Mouse (Mus musculus) forebrain, embryonic 16.5 days (tissue): ENCODE results near the gene Crebbp. TPM values are rescaled to one million over a fixed set of nuclear protein-coding genes. Genes with fewer than 3 reads are reported as not detected.

Source experiments
- ATAC-seq: fragments of 200-750 bp; cut with Nextera tagmentation; 2 replicates; pipeline ENCODE4 v1.8.0; 2017; ENCODE audit warnings: mild to moderate bottlenecking, moderate library complexity
- H3K27ac ChIP-seq: fragments of 300-500 bp; sonication (generic); 2 replicates; pipeline ENCODE4 v1.5.1; 2014; ENCODE audit warnings: low read length, control low read depth
- H3K27me3 ChIP-seq: fragments of 300-500 bp; sonication (generic); replicated peaks from 2 replicates; pipeline ENCODE4 v1.6.1; 2014; ENCODE audit warnings: low read length; ENCODE audit not compliant: control insufficient read depth, insufficient read depth
- H3K36me3 ChIP-seq: fragments of 300-500 bp; sonication (generic); 2 replicates; pipeline ENCODE4 v1.6.1; 2014; ENCODE audit not compliant: control insufficient read depth, insufficient read depth
- H3K4me1 ChIP-seq: fragments of 300-500 bp; sonication (generic); replicated peaks from 2 replicates; pipeline ENCODE4 v1.6.1; 2014; ENCODE audit warnings: low read length; ENCODE audit not compliant: control insufficient read depth, insufficient read depth
- H3K4me2 ChIP-seq: fragments of 300-500 bp; sonication (generic); 2 replicates; pipeline ENCODE4 v1.6.1; 2014; ENCODE audit warnings: mild to moderate bottlenecking, low read length, control low read depth
- H3K4me3 ChIP-seq: fragments of 300-500 bp; sonication (generic); replicated peaks from 2 replicates; pipeline ENCODE4 v1.5.1; 2014; ENCODE audit warnings: mild to moderate bottlenecking, low read length, control low read depth
- H3K9ac ChIP-seq: fragments of 300-500 bp; sonication (generic); replicated peaks from 2 replicates; pipeline ENCODE4 v1.6.1; 2014; ENCODE audit warnings: low read depth, low read length, control low read depth
- H3K9me3 ChIP-seq: fragments of 300-500 bp; sonication (generic); 2 replicates; pipeline ENCODE4 v1.6.1; 2016; ENCODE audit warnings: low read length; ENCODE audit not compliant: control insufficient read depth
- WGBS: fragments of 180-500 bp; shearing (Covaris S2); extraction: QIAGEN DNeasy Blood & Tissue Kit; methylation state at CpG from one replicate; pipeline ENCODE4 v1.1.7; 2014; 5-methylcytosine and 5-hydroxymethylcytosine counted together
- polyA plus RNA-seq: library from polyadenylated mRNA; unstranded; fragments of >200 nt; fragmentation: Nextera tagmentation; extraction: Ambion mirVana; gene quantifications from 2 replicates; pipeline ENCODE4 v1.2.1, GENCODE M21; 2015

Gene Crebbp
- polyA plus RNA-seq, 1 experiment from 2014 or later: 47.4 TPM

DNA sequence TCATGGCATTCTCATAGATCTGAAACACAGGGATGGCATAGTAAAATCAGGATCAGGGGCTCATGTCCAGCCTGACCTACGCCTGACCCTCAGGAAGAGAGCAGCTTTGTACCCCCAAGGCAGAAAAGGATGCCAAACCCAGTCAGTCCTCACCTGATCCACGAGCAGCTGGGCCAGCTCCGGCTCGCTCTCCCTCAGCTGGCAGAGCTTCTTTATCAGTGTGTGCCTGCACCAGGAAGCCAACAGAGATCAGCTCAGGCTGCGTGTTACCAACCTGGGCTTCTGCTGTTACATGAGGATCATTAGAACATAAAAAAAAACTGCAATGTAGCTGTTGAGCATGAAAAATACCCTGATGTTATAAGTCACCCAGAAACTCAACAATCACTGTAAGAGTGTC, 173.6 kb downstream of the Crebbp start:
- Histone ChIP-seq H3K4me3 (no peak overlapping the region), H3K9ac (no peak overlapping the region), H3K4me1 (no peaks in the 10 kb centered on the region), H3K9me3 (no peaks in the 10 kb centered on the region), H3K4me2 (no peak overlapping the region), H3K27ac (no peak overlapping the region), H3K27me3 (no peaks in the 10 kb centered on the region), H3K36me3 (peaks cover 21% of the 10 kb centered on the region)
- ATAC-seq: no peak
- WGBS: 90% methylated on average over 5 of the region's 5 CpGs

DNA sequence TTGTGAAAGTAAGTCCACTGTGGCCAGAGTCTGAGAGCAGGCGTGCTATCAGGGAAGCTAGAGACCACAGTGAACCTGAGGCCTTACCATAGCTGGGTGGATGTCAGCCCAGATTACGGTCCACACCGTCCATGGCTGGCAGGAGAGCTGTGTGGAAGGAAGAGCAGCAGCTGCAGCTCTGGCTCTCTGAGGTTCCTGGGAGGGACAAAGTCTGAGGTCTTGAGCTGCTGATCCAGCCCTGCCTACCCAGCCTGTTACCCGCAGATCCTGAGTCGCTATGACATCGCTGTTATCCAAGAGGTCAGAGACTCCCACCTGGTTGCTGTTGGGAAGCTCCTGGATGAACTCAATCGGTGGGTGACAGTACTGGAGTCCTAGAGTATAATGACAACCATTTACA, 176.1 kb downstream of the Crebbp start:
- Histone ChIP-seq H3K4me3 (no peak overlapping the region), H3K9ac (no peak overlapping the region), H3K27ac (no peak overlapping the region), H3K9me3 (no peaks in the 10 kb centered on the region), H3K27me3 (no peaks in the 10 kb centered on the region), H3K4me1 (no peaks in the 10 kb centered on the region), H3K4me2 (no peak overlapping the region), H3K36me3 (peaks cover 20% of the 10 kb centered on the region)
- WGBS: 97% methylated on average over 7 of the region's 7 CpGs
- no peak for ATAC-seq

DNA sequence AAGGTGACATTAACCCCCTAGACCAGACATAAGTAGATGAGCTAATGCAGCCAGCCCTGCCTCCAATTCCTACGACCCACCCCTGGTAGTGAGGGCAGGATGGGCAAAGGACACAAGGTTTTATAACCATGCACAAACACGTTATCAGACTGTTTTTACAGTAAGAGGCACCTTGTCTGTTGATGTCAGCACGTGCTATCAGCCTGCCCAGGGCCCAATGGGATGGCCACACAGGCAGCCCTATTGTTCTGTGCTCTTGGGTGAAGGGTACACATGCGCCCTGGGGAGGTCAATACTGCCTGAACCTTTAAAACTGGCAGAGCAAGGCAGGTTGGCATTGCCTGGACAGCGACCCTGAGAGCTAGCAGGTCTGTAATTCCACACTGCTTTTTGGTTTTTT, 177.0 kb downstream of the Crebbp start, which contains the start of gene Dnase1:
TSS of gene Dnase1 (plus strand) at position 136 of the 400 bp plus-strand sequence.
- no peaks in the 10 kb centered on the region for H3K9me3 ChIP-seq
- H3K27ac ChIP-seq: no peak within 1 kb of the TSS
- no peaks in the 10 kb centered on the region for H3K4me1 ChIP-seq
- no peak within 1 kb of the TSS for H3K4me3 ChIP-seq
- no peak within 1 kb of the TSS for H3K4me2 ChIP-seq
- no peak for ATAC-seq
- WGBS: 91% methylated on average over 5 of the region's 5 CpGs
- H3K36me3 ChIP-seq: peaks cover 16% of the 10 kb centered on the region; the same call in 1 of the 2 replicates
- H3K27me3 ChIP-seq: no peaks in the 10 kb centered on the region
- H3K9ac ChIP-seq: no peak within 1 kb of the TSS

DNA sequence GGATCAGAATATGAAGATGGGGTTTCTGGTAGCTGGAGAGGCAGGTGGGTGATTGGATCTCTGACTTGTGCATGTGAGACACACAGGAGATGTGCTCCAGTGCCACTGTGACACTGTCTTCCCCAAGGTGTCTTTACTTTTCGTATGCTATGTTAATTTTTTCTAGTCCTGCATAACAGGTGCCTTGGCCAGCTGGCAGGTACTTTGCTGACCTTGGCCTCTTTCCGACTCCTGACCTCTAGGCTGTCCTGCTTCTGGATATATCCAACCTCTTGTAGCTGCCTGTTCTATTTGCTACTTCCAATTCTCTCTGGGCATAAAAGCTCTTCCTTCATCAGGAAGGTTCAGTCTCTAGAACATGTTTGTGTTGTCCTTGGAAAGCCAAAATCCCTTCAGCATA, 178.2 kb downstream of the Crebbp start:
- H3K4me1 ChIP-seq: no peaks in the 10 kb centered on the region
- no peak overlapping the region for H3K27ac ChIP-seq
- ATAC-seq: no peak
- no peak overlapping the region for H3K4me3 ChIP-seq
- peaks cover 14% of the 10 kb centered on the region; the same call in 1 of the 2 replicates for H3K36me3 ChIP-seq
- H3K9ac ChIP-seq: no peak overlapping the region
- no peaks in the 10 kb centered on the region for H3K27me3 ChIP-seq
- no peaks in the 10 kb centered on the region for H3K9me3 ChIP-seq
- no peak overlapping the region for H3K4me2 ChIP-seq
- 84% methylated on average over 2 of the region's 2 CpGs for WGBS

DNA sequence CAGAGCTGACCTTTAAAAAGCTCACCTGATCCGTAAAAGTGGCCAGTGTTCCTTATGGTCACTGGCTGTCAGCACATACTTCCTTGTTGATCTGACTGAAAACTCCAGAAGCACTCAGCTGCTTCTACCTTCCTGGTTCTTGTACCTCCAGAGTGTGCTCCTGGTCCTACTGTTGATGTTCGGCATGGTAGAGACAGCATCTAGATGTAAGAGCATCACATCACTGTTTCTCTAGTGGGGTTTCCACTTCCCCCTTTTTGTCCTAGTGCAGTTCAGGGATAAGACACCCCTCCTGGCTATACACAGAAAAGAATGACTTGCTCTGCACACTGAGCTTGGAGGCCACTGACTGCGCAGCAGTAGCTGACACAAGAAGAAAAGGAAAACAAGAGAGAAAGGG, 179.3 kb downstream of the Crebbp start:
- Histone ChIP-seq H3K27ac (no peak overlapping the region), H3K27me3 (no peaks in the 10 kb centered on the region), H3K4me3 (no peak overlapping the region), H3K9ac (no peak overlapping the region), H3K4me2 (no peak overlapping the region), H3K36me3 (peaks cover 14% of the 10 kb centered on the region; the same call in 1 of the 2 replicates), H3K4me1 (no peaks in the 10 kb centered on the region), H3K9me3 (no peaks in the 10 kb centered on the region)
- 88% methylated on average over 3 of the region's 3 CpGs for WGBS
- ATAC-seq: no peak

DNA sequence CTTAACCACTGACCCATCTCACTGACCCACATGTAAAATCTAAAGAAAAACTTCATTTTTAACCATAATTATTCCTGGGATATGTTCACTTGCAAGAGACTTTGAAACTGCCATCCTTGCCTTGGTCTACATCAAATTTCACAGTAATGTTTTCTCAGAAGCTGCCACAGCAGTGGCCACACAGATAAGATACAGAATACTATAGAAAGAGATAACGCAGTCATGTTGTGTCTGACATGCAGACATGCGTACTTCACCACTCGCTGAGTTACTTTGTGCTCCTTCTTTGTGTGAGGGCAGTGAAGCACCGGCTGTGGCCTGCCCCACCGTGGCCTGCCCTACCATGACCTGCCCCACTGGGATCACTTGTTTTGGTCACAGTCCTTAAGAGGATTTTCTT, 179.8 kb downstream of the Crebbp start:
- WGBS: 73% methylated on average over 5 of the region's 5 CpGs
- no peak for ATAC-seq
- H3K36me3 ChIP-seq: peaks cover 12% of the 10 kb centered on the region; the same call in 1 of the 2 replicates

DNA sequence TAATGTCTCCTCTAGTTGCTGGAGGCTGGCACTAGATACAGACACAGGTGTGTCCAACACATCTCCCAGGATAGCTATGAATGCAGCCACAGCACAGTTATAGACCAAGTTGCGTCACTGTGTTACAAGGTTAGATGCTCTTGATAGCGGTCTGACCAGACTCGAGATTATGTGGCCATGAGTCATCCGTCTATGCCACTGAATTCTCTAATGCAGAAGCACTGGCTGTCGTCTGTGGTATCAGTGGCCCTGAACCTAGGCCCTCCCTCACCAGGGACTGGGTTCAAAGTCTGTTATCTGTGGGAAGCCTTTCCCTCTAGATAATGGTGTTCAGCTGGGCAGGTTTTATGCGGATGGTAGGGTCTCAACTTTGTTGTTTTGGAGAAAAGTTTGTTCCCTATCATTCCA, 181.5 kb downstream of the Crebbp start:
- H3K9ac ChIP-seq: no peak overlapping the region
- H3K4me3 ChIP-seq: no peak overlapping the region
- no peaks in the 10 kb centered on the region for H3K27me3 ChIP-seq
- H3K4me2 ChIP-seq: no peak overlapping the region
- H3K27ac ChIP-seq: no peak overlapping the region
- no peaks in the 10 kb centered on the region for H3K4me1 ChIP-seq
- peaks cover 5% of the 10 kb centered on the region; the same call in 1 of the 2 replicates for H3K36me3 ChIP-seq
- 92% methylated on average over 6 of the region's 6 CpGs for WGBS
- no peak for ATAC-seq
- H3K9me3 ChIP-seq: no peaks in the 10 kb centered on the region

More for the DNA sequence above, 179.8 kb downstream of the Crebbp start:
- no peak overlapping the region for H3K9ac ChIP-seq
- no peaks in the 10 kb centered on the region for H3K27me3 ChIP-seq
- H3K27ac ChIP-seq: no peak overlapping the region
- H3K4me1 ChIP-seq: no peaks in the 10 kb centered on the region
- H3K4me2 ChIP-seq: no peak overlapping the region
- H3K9me3 ChIP-seq: no peaks in the 10 kb centered on the region
- no peak overlapping the region for H3K4me3 ChIP-seq

DNA sequence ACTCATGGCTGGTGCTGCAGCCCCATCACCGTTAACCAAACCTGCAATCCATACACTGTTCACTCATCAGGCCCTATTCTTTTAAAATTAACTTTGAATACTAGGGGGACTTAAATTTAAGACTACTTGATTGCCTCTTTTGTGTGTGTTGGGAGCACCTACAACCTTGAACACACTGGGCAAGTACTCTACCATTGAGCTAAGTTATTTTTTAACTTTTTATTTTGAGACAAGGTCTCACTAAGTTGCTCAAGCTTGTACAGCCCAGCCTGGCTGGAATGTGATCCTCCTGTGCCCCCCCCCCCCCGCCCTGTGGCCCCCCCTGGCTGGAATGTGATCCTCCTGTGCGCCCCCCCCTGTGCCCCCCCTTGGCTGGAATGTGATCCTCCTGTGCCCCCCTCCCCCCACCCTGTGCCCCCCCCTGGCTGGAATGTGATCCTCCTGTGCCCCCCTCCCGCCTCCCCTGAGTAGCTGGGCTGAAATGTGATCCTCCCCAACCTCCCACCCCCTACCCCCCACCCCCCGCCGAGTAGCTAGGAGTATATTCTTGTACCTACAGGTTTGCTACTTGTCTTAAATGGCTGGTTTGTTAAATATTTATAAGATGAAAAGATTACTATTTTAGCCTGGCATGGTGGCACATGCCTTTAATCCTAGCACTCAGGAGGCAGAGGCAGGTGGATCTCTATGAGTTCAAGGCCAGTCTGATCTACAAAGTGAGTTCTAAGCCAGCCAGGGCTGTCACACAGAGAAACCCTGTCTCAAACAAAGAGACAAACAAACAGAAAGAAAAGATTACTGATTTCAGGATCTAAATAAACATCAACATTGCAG, 182.1 kb downstream of the Crebbp start:
- WGBS: 84% methylated on average over 4 of the region's 6 CpGs
- no peaks in the 10 kb centered on the region for H3K27me3 ChIP-seq
- no peak for ATAC-seq

More for the DNA sequence above, 182.1 kb downstream of the Crebbp start:
- Histone ChIP-seq H3K4me3 (no peak overlapping the region), H3K36me3 (no peaks in the 10 kb centered on the region), H3K4me1 (no peaks in the 10 kb centered on the region), H3K9me3 (no peaks in the 10 kb centered on the region), H3K9ac (no peak overlapping the region), H3K4me2 (no peak overlapping the region), H3K27ac (no peak overlapping the region)
